Mouse (Mus musculus) embryonic facial prominence, embryonic 15.5 days (tissue): ENCODE data around the gene Sox5. TPM values are rescaled to one million over a fixed set of nuclear protein-coding genes. Genes with fewer than 3 reads are reported as not detected.

Source experiments
- ATAC-seq: fragments of 200-750 bp; cut with Nextera tagmentation; 2 replicates; pipeline ENCODE4 v1.8.0; 2017; ENCODE audit warnings: low read depth, moderate TSS enrichment; ENCODE audit not compliant: insufficient number of reproducible peaks, low FRiP score, low TSS enrichment
- H3K27ac ChIP-seq: fragments of 300-500 bp; sonication (generic); replicated peaks from 2 replicates; pipeline ENCODE4 v1.5.1; 2015; ENCODE audit warnings: mild to moderate bottlenecking, inconsistent platforms
- H3K27me3 ChIP-seq: fragments of 300-500 bp; sonication (generic); 2 replicates; pipeline ENCODE4 v1.6.1; 2015; ENCODE audit warnings: inconsistent platforms
- H3K36me3 ChIP-seq: fragments of 300-500 bp; sonication (generic); 2 replicates; pipeline ENCODE4 v1.6.1; 2015; ENCODE audit warnings: mild to moderate bottlenecking, inconsistent platforms
- H3K4me1 ChIP-seq: fragments of 300-500 bp; sonication (generic); 2 replicates; pipeline ENCODE4 v1.6.1; 2015; ENCODE audit warnings: inconsistent platforms
- H3K4me2 ChIP-seq: fragments of 300-500 bp; sonication (generic); replicated peaks from 2 replicates; pipeline ENCODE4 v1.6.1; 2015; ENCODE audit warnings: mild to moderate bottlenecking, inconsistent platforms
- H3K4me3 ChIP-seq: fragments of 300-500 bp; sonication (generic); replicated peaks from 2 replicates; pipeline ENCODE4 v1.5.1; 2015; ENCODE audit warnings: mild to moderate bottlenecking, inconsistent platforms
- H3K9ac ChIP-seq: fragments of 300-500 bp; sonication (generic); 2 replicates; pipeline ENCODE4 v1.6.1; 2015; ENCODE audit warnings: inconsistent platforms
- H3K9me3 ChIP-seq: fragments of 300-500 bp; sonication (generic); replicated peaks from 2 replicates; pipeline ENCODE4 v1.6.1; 2016; ENCODE audit warnings: inconsistent platforms
- WGBS: fragments of 180-500 bp; shearing (Covaris S2); methylation state at CpG from one replicate; pipeline ENCODE4 v1.1.7; 2015; 5-methylcytosine and 5-hydroxymethylcytosine counted together
- polyA plus RNA-seq: library from polyadenylated mRNA; unstranded; fragments of >200 nt; fragmentation: Nextera tagmentation; extraction: Ambion mirVana; gene quantifications from 2 replicates; pipeline ENCODE4 v1.2.1, GENCODE M21; 2015

The Sox5 gene
- polyA plus RNA-seq, 1 experiment from 2014 or later, result 20.5 TPM

DNA sequence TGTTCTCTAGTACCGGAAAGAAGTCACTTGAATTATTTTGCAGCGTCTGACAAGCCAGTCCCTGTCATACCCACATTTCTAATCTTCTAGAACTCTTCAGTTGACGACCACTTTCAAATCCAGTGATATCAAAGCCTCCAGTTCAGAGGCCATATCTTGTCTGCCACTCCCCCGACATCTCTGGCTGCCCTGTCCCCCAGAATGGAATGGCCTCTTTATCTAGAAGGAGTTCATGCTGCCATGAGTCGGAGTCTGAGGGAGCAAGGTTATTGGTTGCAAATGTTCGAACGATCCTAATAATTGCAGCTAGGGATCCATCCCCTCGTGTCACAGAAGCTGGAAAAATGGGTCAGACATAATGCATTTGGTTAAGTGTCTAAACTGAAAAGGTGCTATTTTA is 170.9 kb downstream of the Sox5 start:
- Histone ChIP-seq H3K36me3 (no peaks in the 10 kb centered on the region), H3K9ac (no peak overlapping the region), H3K4me2 (no peak overlapping the region), H3K27ac (no peak overlapping the region), H3K4me3 (no peak overlapping the region), H3K27me3 (no peaks in the 10 kb centered on the region), H3K4me1 (no peaks in the 10 kb centered on the region), H3K9me3 (no peaks in the 10 kb centered on the region)
- no peak for ATAC-seq
- WGBS, result 69% methylated on average over 8 of the region's 8 CpGs

DNA sequence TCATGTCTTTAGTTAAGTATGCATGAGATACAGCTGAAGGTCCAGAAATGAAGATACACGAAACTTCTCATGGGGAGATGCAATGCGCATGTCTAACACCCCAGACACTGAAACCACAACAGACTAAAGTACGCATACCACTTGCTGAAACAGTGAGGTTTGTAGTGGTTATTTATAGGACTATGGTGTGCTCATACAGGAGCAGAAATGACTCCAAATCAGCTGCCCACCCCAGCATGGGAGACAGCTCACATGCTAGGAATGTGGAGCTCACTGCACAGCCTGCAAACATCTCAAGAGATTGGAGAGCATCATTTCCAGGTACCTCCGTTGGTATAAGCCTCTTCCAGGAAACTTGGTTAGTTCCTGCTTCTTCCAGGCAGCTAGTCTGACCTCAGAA is 178.9 kb downstream of the Sox5 start:
- Histone ChIP-seq H3K4me3 (no peak overlapping the region), H3K9me3 (no peaks in the 10 kb centered on the region), H3K4me1 (no peaks in the 10 kb centered on the region), H3K9ac (no peak overlapping the region), H3K27ac (no peak overlapping the region), H3K4me2 (no peak overlapping the region), H3K36me3 (no peaks in the 10 kb centered on the region), H3K27me3 (no peaks in the 10 kb centered on the region)
- WGBS, result 82% methylated on average over 4 of the region's 4 CpGs
- no peak for ATAC-seq

DNA sequence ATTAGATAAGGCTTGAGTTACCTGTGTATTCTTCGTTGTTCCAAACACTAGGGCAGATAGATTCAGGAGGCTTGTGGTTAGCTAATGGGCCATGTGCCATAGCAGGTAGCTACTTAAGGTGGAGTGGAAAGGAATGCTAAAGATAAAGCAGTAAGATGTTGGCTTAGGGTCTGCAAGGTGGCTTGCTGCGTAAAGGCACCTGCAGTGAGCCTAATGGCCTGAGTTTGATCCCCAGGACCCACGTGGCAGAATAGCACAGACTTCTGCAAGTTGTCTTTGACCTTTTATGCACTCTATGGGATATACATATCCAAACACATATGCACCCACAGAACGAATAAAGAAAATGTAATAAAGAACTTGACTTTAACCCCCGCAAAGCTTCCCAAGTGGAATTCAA is 181.4 kb downstream of the Sox5 start:
- Histone ChIP-seq H3K27me3 (no peaks in the 10 kb centered on the region), H3K9me3 (no peaks in the 10 kb centered on the region), H3K4me1 (no peaks in the 10 kb centered on the region), H3K9ac (no peak overlapping the region), H3K27ac (no peak overlapping the region), H3K36me3 (no peaks in the 10 kb centered on the region), H3K4me2 (no peak overlapping the region), H3K4me3 (no peak overlapping the region)
- 75% methylated on average over 5 of the region's 5 CpGs for WGBS
- ATAC-seq, result no peak

DNA sequence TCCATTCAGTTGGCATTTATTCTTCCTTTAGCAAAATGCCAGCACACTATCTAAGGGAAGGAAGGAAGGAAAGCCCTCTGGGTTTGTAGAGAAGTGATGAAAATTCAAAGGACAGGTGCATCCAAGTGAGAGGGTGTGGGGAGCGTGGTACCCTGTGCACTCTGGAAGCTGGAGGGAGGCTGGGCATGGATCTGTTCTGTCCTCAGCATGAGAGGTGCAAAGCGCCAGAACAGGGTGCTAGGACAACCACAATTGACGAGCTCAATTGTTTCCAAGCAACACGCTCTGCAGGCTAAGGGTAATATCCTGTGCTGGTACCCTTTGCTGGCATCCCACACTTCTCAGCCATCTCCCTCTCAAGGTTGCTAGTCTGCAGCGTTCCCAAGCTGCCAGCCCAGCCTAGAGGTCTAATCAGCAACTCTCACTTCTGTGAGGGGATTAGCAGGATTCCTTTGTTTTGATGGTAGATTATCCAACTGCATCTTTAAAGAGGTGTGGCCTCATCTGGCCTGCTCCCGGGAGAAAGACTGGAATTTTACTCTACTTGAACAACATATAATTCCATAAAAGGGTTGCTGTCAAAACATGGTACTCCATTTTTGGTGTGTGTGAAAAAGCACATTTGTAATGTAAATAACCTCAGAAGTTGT is 183.3 kb downstream of the Sox5 start:
- Histone ChIP-seq H3K9me3 (no peaks in the 10 kb centered on the region), H3K27ac (no peak overlapping the region), H3K9ac (no peak overlapping the region), H3K36me3 (no peaks in the 10 kb centered on the region), H3K27me3 (no peaks in the 10 kb centered on the region), H3K4me1 (no peaks in the 10 kb centered on the region), H3K4me2 (no peak overlapping the region), H3K4me3 (no peak overlapping the region)
- 50% methylated on average over 6 of the region's 6 CpGs for WGBS
- ATAC-seq, result no peak

DNA sequence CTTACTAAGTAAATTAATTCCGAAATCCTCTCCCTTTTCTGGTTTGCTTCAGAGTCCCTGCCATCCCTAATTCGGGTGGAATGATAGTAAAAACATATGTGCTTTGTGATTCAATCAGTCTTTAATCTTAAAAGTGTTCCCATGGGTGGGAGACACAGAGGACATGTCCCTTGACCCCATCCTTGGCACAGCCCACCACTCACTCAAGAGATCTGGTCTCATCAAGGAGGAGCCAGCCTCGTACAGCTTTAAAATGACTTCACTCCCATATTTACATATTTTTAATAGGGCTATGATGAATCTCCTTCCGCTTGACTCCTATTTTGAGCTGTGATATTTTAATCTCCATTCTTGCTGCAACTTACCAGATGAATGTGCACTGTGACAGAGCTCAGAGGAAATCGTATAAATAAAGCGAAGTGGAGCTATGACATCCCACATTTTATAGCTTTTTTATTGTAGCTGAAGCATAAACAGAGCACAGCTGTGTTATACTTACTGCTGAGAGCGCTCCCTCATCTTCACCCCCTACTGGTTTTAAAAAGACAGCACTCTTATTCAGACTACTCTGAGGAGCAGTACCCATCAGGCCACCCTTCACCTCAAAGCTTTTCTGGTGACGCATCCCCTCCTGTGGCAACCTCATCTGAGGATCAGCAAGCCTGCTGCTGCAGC is 185.1 kb downstream of the Sox5 start:
- Histone ChIP-seq H3K36me3 (no peaks in the 10 kb centered on the region), H3K9me3 (no peaks in the 10 kb centered on the region), H3K4me3 (no peak overlapping the region), H3K9ac (no peak overlapping the region), H3K27me3 (no peaks in the 10 kb centered on the region), H3K27ac (no peak overlapping the region), H3K4me1 (no peaks in the 10 kb centered on the region), H3K4me2 (no peak overlapping the region)
- ATAC-seq, result no peak; the same call in 1 of the 2 replicates
- WGBS, result 48% methylated on average over 8 of the region's 8 CpGs

DNA sequence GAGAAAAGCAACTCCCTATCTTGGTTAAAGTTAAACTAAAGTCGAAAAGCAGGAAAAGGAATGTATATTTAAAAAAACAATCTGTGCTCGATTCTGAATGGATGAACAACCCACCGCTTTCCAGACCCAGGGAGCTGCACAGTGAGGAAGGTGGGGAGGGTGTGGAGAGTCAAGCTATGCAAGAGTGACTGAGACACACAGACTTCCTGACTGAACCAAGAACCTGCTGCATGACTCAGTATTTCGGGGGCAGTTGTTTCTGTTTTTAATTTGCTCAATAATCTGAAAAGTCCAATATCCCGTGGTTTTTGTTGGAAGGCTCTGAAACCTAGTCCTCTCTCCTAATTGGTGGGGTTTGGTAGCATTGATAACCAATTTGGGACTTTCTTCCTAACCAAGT is 196.9 kb downstream of the Sox5 start:
- Histone ChIP-seq H3K9ac (no peak overlapping the region), H3K27ac (no peak overlapping the region), H3K9me3 (no peaks in the 10 kb centered on the region), H3K4me3 (no peak overlapping the region), H3K4me1 (no peaks in the 10 kb centered on the region), H3K4me2 (no peak overlapping the region), H3K27me3 (no peaks in the 10 kb centered on the region), H3K36me3 (no peaks in the 10 kb centered on the region)
- no peak for ATAC-seq
- 37% methylated on average over 5 of the region's 5 CpGs for WGBS

DNA sequence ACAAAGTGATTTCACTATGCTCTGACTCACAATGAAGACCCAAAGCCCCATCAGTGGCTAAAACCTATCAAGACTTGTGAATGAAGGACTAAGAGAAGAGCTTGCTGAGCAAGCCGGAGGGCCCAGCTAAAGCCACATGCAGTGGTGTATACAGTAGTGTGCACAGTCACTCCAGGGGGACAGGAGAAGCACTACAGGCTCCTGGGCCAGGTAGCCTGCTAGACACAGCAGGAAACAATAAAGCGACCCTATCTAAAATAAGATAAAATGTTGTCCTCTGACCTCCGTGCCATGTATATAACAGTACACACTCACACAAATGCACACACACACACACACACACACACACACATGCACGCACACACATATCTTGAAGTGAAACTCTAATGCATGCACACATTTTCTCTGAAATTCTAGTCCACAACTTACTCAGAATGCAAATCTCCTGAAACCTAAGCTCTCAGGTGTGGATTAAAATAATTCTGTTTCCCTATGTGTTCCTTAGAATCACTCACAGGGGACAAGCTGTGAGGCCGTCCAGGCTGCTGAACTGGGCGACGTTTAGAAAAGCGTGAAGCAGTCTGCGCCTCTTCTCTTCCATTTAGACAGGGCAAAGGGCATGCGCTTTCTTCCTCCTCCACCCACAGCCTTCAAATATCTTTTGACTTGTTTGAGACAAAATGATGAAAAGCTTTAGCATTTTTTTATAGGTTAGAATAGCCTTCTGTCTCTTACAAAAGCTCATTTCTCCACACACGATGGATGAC is 197.5 kb downstream of the Sox5 start:
- no peak overlapping the region for H3K4me3 ChIP-seq
- WGBS, result 63% methylated on average over 11 of the region's 11 CpGs
- H3K4me1 ChIP-seq, result no peaks in the 10 kb centered on the region
- no peaks in the 10 kb centered on the region for H3K27me3 ChIP-seq
- no peaks in the 10 kb centered on the region for H3K9me3 ChIP-seq
- H3K4me2 ChIP-seq, result no peak overlapping the region
- H3K9ac ChIP-seq, result no peak overlapping the region
- no peak for ATAC-seq
- H3K36me3 ChIP-seq, result no peaks in the 10 kb centered on the region
- H3K27ac ChIP-seq, result no peak overlapping the region

DNA sequence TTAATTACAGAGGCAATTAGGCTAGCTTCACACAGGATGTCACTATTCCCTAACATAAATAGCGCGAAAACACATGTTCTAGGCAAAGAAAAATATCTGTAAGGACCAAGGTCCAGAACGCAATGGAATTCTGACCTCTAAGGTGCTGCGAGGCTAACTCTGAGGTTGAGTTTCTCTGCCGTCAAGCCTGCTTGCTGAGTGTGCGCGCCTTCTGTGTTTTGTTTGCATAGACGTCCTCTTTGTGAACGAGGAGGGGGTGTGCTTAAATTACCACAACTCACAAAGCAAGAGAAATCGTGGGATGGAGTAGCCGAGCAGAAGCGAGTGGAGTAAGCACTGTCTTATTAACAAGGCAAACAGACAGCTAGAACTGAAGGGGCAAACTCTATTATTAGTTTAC is 202.5 kb downstream of the Sox5 start:
- no peaks in the 10 kb centered on the region for H3K4me1 ChIP-seq
- 35% methylated on average over 12 of the region's 12 CpGs for WGBS
- no peak overlapping the region for H3K9ac ChIP-seq
- no peaks in the 10 kb centered on the region for H3K36me3 ChIP-seq
- ATAC-seq, result no peak
- H3K27ac ChIP-seq, result no peak overlapping the region
- H3K4me3 ChIP-seq, result no peak overlapping the region
- H3K9me3 ChIP-seq, result no peaks in the 10 kb centered on the region
- H3K27me3 ChIP-seq, result no peaks in the 10 kb centered on the region
- no peak overlapping the region for H3K4me2 ChIP-seq

DNA sequence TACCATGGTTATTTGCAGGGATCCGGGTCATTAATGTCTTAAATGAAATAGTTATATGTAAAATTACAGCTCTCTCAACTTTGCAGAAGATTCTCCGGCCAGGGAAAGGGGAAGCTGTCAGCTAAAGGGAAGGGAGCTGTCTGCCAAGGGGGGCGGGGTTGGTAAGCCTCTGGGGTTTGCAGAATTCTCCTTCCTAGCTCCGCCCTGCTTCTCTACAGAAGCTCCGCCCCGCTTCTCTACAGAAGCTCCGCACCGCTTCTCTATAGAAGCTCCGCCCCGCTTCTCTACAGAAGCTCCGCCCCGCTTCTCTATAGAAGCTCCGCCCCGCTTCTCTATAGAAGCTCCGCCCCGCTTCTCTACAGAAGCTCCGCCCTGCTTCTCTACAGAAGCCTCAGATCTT is 210.9 kb downstream of the Sox5 start:
- WGBS, result 75% methylated on average over 17 of the region's 17 CpGs
- H3K9ac ChIP-seq, result no peak overlapping the region
- H3K4me3 ChIP-seq, result no peak overlapping the region
- H3K4me2 ChIP-seq, result no peak overlapping the region
- no peak overlapping the region for H3K27ac ChIP-seq
- no peaks in the 10 kb centered on the region for H3K27me3 ChIP-seq
- no peak for ATAC-seq
- no peaks in the 10 kb centered on the region for H3K36me3 ChIP-seq
- no peaks in the 10 kb centered on the region for H3K9me3 ChIP-seq
- no peaks in the 10 kb centered on the region for H3K4me1 ChIP-seq

DNA sequence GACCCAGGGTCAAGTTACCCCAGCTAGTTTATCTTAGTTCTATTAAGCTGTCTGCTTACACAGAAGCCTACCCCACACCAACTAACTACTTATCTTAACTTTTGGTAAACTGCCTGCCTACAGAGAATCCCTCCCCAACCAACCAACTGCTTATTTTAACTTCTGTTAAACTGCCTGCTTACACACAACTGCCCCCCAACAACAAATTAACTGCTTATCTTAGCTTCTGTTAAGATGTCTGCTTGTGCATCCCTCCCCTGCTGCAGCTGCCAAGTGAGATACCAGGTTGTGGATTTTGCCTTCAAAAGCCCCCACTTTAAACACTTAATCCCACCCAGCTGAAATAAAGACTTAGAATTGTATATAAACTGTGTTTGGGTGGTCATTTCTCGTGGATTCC is 215.9 kb downstream of the Sox5 start:
- no peaks in the 10 kb centered on the region for H3K27me3 ChIP-seq
- no peaks in the 10 kb centered on the region for H3K4me1 ChIP-seq
- WGBS, result 69% methylated on average over 1 of the region's 1 CpGs
- no peaks in the 10 kb centered on the region for H3K9me3 ChIP-seq
- H3K9ac ChIP-seq, result no peak overlapping the region
- ATAC-seq, result no peak
- no peak overlapping the region for H3K4me3 ChIP-seq
- no peaks in the 10 kb centered on the region for H3K36me3 ChIP-seq
- H3K27ac ChIP-seq, result no peak overlapping the region
- no peak overlapping the region for H3K4me2 ChIP-seq

DNA sequence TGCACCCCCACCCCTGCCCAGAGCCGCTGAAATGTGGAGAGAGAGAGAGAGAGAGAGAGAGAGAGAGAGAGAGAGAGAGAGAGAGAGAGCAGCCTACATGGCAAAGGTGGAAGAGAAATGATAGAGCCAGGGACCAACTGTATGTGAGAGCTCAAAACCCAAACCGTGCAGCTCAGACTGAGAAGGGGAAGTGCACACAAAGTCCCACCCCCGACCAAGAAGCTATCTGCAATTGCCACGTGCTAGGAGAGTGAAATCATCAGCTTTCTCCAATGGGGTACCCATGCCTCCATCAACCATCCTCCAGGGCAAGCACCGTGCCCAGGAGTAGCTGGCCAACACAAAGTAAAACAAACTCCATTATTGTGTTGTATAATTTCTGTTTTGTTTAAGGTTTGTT is 220.1 kb downstream of the Sox5 start:
- no peak overlapping the region for H3K27ac ChIP-seq
- WGBS, result 68% methylated on average over 5 of the region's 5 CpGs
- H3K9ac ChIP-seq, result no peak overlapping the region
- H3K4me1 ChIP-seq, result no peaks in the 10 kb centered on the region
- no peaks in the 10 kb centered on the region for H3K36me3 ChIP-seq
- no peak for ATAC-seq
- H3K4me3 ChIP-seq, result no peak overlapping the region
- H3K4me2 ChIP-seq, result no peak overlapping the region
- no peaks in the 10 kb centered on the region for H3K27me3 ChIP-seq
- H3K9me3 ChIP-seq, result no peaks in the 10 kb centered on the region
